Mouse (Mus musculus) brain, embryonic 14.5 days (tissue): ENCODE data around the gene Tigar.

ENCODE experiments used
- CTCF ChIP-seq: fragments of 200-500 bp; IDR thresholded peaks from 2 replicates; pipeline ENCODE4 v1.5.1; 2012; ENCODE audit warnings: inconsistent platforms, mild to moderate bottlenecking, moderate library complexity, borderline replicate concordance; ENCODE audit not compliant: insufficient read depth, insufficient read length; ENCODE audit errors: extremely low read depth
- POLR2A ChIP-seq: fragments of 200-500 bp; IDR thresholded peaks from 2 replicates; pipeline ENCODE4 v1.6.1; 2012; ENCODE audit warnings: mild to moderate bottlenecking, inconsistent platforms, borderline replicate concordance; ENCODE audit not compliant: poor library complexity, insufficient read depth, insufficient read length, severe bottlenecking; ENCODE audit errors: extremely low read depth

DNA sequence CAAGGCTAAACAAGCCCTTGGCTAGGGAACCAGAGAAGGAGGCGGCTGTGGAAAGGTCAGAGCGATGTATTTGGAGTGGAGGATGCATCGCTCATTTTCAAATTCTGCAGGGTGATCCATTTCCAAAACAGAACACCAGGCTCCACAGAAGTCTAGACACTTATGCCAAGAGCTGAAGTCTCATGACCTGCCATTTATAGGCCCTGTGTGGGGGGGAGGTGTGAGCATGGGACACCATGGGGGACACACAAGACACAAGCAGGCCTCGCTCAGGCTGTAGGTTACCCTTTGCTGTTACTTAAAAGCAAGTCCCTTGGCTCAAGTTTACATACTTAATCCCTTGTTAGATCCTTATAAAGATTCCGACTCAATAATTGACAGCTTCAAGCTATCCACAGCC lies 3.2 kb downstream of the Tigar start:
- TF ChIP-seq POLR2A (no peak), CTCF (no peak)
